Mouse (Mus musculus) gonadal fat pad, adult 2 months (tissue): Measurements from ENCODE around the gene Fcho1. TPM values are rescaled to one million over a fixed set of nuclear protein-coding genes. Genes with fewer than 3 reads are reported as not detected.

Experiments
- DNase-seq: peaks from one replicate; pipeline ENCODE4 v3.0.0-alpha.2; 2012; ENCODE audit warnings: low read depth
- polyA plus RNA-seq: library from polyadenylated mRNA; depleted of rRNA; stranded (reverse); fragments of >200 nt; gene quantifications from 2 replicates; pipeline ENCODE4 v1.2.3, GENCODE M21; 2012; rRNA removed

Gene Fcho1
- polyA plus RNA-seq, 1 experiment, result 6.1 TPM

GRCm38 (mm10) chr8:71660325-71661120, 65.0 kb downstream of the Fcho1 start:
- DNase-seq, result no peak

GRCm38 (mm10) chr8:71659751-71660150, 65.8 kb downstream of the Fcho1 start:
- DNase-seq, result no peak

- no peak for DNase-seq
These were observed 66.9 kb downstream of the Fcho1 start for GRCm38 (mm10) chr8:71658515-71659049.

Other genes starting within 250 kb of the Fcho1 start
- 18.3 and 18.9 TPM in 2 replicates for gene Ano8, start 239.8 kb downstream of the Fcho1 start, polyA plus RNA-seq
- 19.0 and 21.4 TPM in 2 replicates for gene Gtpbp3, start 237.6 kb downstream of the Fcho1 start, polyA plus RNA-seq
- 91.9 and 104 TPM in 2 replicates for gene Plvap, start 214.0 kb downstream of the Fcho1 start, polyA plus RNA-seq
- 0.07 TPM in 1 of 2 replicates, not detected in the other for gene Ccdc194, start 200.0 kb downstream of the Fcho1 start, polyA plus RNA-seq
- gene Bst2, start 188.3 kb downstream of the Fcho1 start, polyA plus RNA-seq, result 123 and 139 TPM in 2 replicates
- 144 and 146 TPM in 2 replicates for gene Mvb12a, start 182.8 kb downstream of the Fcho1 start, polyA plus RNA-seq
- gene Tmem221, start 166.8 kb downstream of the Fcho1 start, polyA plus RNA-seq, result 3.4 and 4.1 TPM in 2 replicates
- gene Nxnl1, start 159.1 kb downstream of the Fcho1 start, polyA plus RNA-seq, result 0.41 and 0.53 TPM in 2 replicates
- 227 and 307 TPM in 2 replicates for gene Slc27a1, start 156.8 kb downstream of the Fcho1 start, polyA plus RNA-seq
- 111 and 134 TPM in 2 replicates for gene Pgls, start 133.5 kb downstream of the Fcho1 start, polyA plus RNA-seq
- gene Fam129c, start 128.1 kb downstream of the Fcho1 start, polyA plus RNA-seq, result 2.1 and 2.2 TPM in 2 replicates
- gene Colgalt1, start 114.7 kb downstream of the Fcho1 start, polyA plus RNA-seq, result 140 and 155 TPM in 2 replicates
- 0.58 and 2.0 TPM in 2 replicates for gene Unc13a, start 54.0 kb downstream of the Fcho1 start, polyA plus RNA-seq
- gene Jak3, start 49.4 kb downstream of the Fcho1 start, polyA plus RNA-seq, result 19.6 and 19.9 TPM in 2 replicates
- 10.6 and 37.9 TPM in 2 replicates for gene Insl3, start 36.5 kb downstream of the Fcho1 start, polyA plus RNA-seq
- gene B3gnt3, start 23.9 kb downstream of the Fcho1 start, polyA plus RNA-seq, result 7.9 and 11.1 TPM in 2 replicates
- 0.95 and 1.3 TPM in 2 replicates for gene Zfp709, start 156.3 kb upstream of the Fcho1 start, polyA plus RNA-seq
- gene Zfp882, start 182.9 kb upstream of the Fcho1 start, polyA plus RNA-seq, result 0.66 and 0.95 TPM in 2 replicates
- 4.9 and 5.0 TPM in 2 replicates for gene Zfp617, start 182.9 kb upstream of the Fcho1 start, polyA plus RNA-seq
- gene Zfp961, start 225.3 kb upstream of the Fcho1 start, polyA plus RNA-seq, result 5.3 and 6.2 TPM in 2 replicates